Mouse (Mus musculus) MEL (cell line): Measurements from ENCODE around the gene Sart3. TPM values are rescaled to one million over a fixed set of nuclear protein-coding genes. Genes with fewer than 3 reads are reported as not detected.

ENCODE experiments used
- DNase-seq: peaks from one replicate; pipeline ENCODE4 v3.0.0; 2011; ENCODE audit warnings: low read depth, low spot score
- H3K27ac ChIP-seq: 2 replicates; pipeline ENCODE4 v1.5.1; 2012; ENCODE audit warnings: low read depth, mild to moderate bottlenecking, control low read depth, low read length, moderate library complexity; ENCODE audit not compliant: control insufficient read depth
- H3K27me3 ChIP-seq, 2 experiments: fragments of 150-350 bp in 1 of 2; sonication (generic) in 1 of 2; 2 replicates each; pipeline ENCODE4 v1.6.1; 2012; ENCODE audit warnings: low read length in 2 of 2, mild to moderate bottlenecking in 2 of 2, improper control_type of control experiment in 1 of 2, moderate library complexity in 1 of 2; ENCODE audit not compliant: insufficient read depth in 2 of 2, control insufficient read depth in 1 of 2
- H3K36me3 ChIP-seq, 2 experiments: 2 replicates each; pipeline ENCODE4 v1.6.1; 2012 to 2014; ENCODE audit warnings: low read length in 2 of 2, improper control_type of control experiment in 1 of 2, inconsistent platforms in 1 of 2, mild to moderate bottlenecking in 1 of 2; ENCODE audit not compliant: insufficient read depth in 2 of 2, control insufficient read depth in 1 of 2
- H3K4me1 ChIP-seq, 2 experiments: fragments of 150-350 bp in 1 of 2; sonication (generic) in 1 of 2; 2 replicates each; pipeline ENCODE4 v1.6.1; 2012; ENCODE audit warnings: low read length in 2 of 2, improper control_type of control experiment in 1 of 2, mild to moderate bottlenecking in 1 of 2; ENCODE audit not compliant: insufficient read depth in 2 of 2, control insufficient read depth in 1 of 2
- H3K4me3 ChIP-seq, 2 experiments: fragments of 150-350 bp in 1 of 2; sonication (generic) in 1 of 2; 2 replicates each; pipeline ENCODE4 v1.5.1; 2012; ENCODE audit warnings: low read depth in 2 of 2, low read length in 2 of 2, mild to moderate bottlenecking in 2 of 2, moderate library complexity in 2 of 2, control low read depth in 1 of 2, improper control_type of control experiment in 1 of 2; ENCODE audit not compliant: control insufficient read depth in 1 of 2, insufficient read depth in 1 of 2
- H3K79me2 ChIP-seq: 2 replicates; pipeline ENCODE4 v1.6.1; 2012; ENCODE audit warnings: mild to moderate bottlenecking, low read length, moderate library complexity; ENCODE audit not compliant: control insufficient read depth, poor library complexity, insufficient read depth
- H3K9ac ChIP-seq: 2 replicates; pipeline ENCODE4 v1.6.1; 2012; ENCODE audit warnings: low read depth, mild to moderate bottlenecking, control low read depth, low read length, moderate library complexity; ENCODE audit not compliant: control insufficient read depth, poor library complexity, severe bottlenecking
- H3K9me3 ChIP-seq: fragments of 150-350 bp; sonication (generic); replicated peaks from 2 replicates; pipeline ENCODE4 v1.6.1; 2012; ENCODE audit warnings: mild to moderate bottlenecking, low read length, improper control_type of control experiment, moderate library complexity; ENCODE audit not compliant: insufficient read depth
- BHLHE40 ChIP-seq: IDR thresholded peaks from 2 replicates; pipeline ENCODE4 v1.6.1; 2012; ENCODE audit warnings: low read depth, mild to moderate bottlenecking, inconsistent platforms, low read length, improper control_type of control experiment, borderline replicate concordance
- CHD1 ChIP-seq: IDR thresholded peaks from 2 replicates; pipeline ENCODE4 v1.6.1; 2012; ENCODE audit warnings: low read depth, mild to moderate bottlenecking, inconsistent platforms, low read length, improper control_type of control experiment
- CTCF ChIP-seq, 3 experiments: IDR thresholded peaks in 2 of 3; conservative IDR thresholded peaks in 1 of 3; 2 replicates each; pipeline ENCODE4 v1.5.1; 2011 to 2012; ENCODE audit warnings: low read length in 3 of 3, low read depth in 2 of 3, mild to moderate bottlenecking in 2 of 3, improper control_type of control experiment in 1 of 3, inconsistent platforms in 1 of 3, mixed read lengths in 1 of 3, moderate library complexity in 1 of 3; ENCODE audit not compliant: control insufficient read depth in 1 of 3, insufficient read depth in 1 of 3, poor library complexity in 1 of 3, severe bottlenecking in 1 of 3
- ELF1 ChIP-seq: IDR thresholded peaks from 2 replicates; pipeline ENCODE4 v1.6.1; 2014; ENCODE audit warnings: low read depth, mild to moderate bottlenecking, inconsistent platforms, low read length, improper control_type of control experiment, moderate library complexity
- EP300 ChIP-seq, 2 experiments: IDR thresholded peaks; 2 replicates each; pipeline ENCODE4 v1.6.1; 2011; ENCODE audit warnings: improper control_type of control experiment in 2 of 2, low read length in 2 of 2, low read depth in 1 of 2, mild to moderate bottlenecking in 1 of 2
- GABPA ChIP-seq: IDR thresholded peaks from 2 replicates; pipeline ENCODE4 v1.6.1; 2012; ENCODE audit warnings: low read depth, mild to moderate bottlenecking, inconsistent platforms, low read length, improper control_type of control experiment, moderate library complexity
- JUND ChIP-seq: IDR thresholded peaks from 2 replicates; pipeline ENCODE4 v1.6.1; 2011; ENCODE audit warnings: low read depth, mild to moderate bottlenecking, improper control_type of control experiment, low read length
- MAX ChIP-seq: IDR thresholded peaks from 2 replicates; pipeline ENCODE4 v1.6.1; 2011; ENCODE audit warnings: low read length, improper control_type of control experiment
- POLR2A ChIP-seq, 2 experiments: IDR thresholded peaks; 2 replicates each; pipeline ENCODE4 v1.6.1; 2011 to 2012; ENCODE audit warnings: low read length in 2 of 2, mild to moderate bottlenecking in 2 of 2, control low read depth in 1 of 2, improper control_type of control experiment in 1 of 2, low read depth in 1 of 2, moderate library complexity in 1 of 2; ENCODE audit not compliant: control insufficient read depth in 1 of 2, insufficient read depth in 1 of 2, poor library complexity in 1 of 2
- POLR2AphosphoS2 ChIP-seq: IDR thresholded peaks from 2 replicates; pipeline ENCODE4 v1.6.1; 2011; ENCODE audit warnings: low read length, improper control_type of control experiment
- POLR2AphosphoS5 ChIP-seq: IDR thresholded peaks from 2 replicates; pipeline ENCODE4 v1.6.1; 2012; ENCODE audit warnings: low read depth, borderline replicate concordance, mild to moderate bottlenecking, inconsistent platforms, low read length, moderate library complexity, mixed read lengths
- TAL1 ChIP-seq: IDR thresholded peaks from 2 replicates; pipeline ENCODE4 v1.6.1; 2012; ENCODE audit warnings: mild to moderate bottlenecking, inconsistent platforms, low read length, moderate library complexity, mixed read lengths
- TCF12 ChIP-seq: IDR thresholded peaks from 2 replicates; pipeline ENCODE4 v1.6.1; 2014; ENCODE audit warnings: low read depth, mild to moderate bottlenecking, inconsistent platforms, low read length, improper control_type of control experiment, moderate library complexity
- USF1 ChIP-seq: IDR thresholded peaks from 2 replicates; pipeline ENCODE4 v1.6.1; 2014; ENCODE audit warnings: low read depth, mild to moderate bottlenecking, inconsistent platforms, low read length, improper control_type of control experiment, moderate library complexity
- ZMIZ1 ChIP-seq: IDR thresholded peaks from 2 replicates; pipeline ENCODE4 v1.6.1; 2012; ENCODE audit warnings: low read depth, mild to moderate bottlenecking, inconsistent platforms, low read length, improper control_type of control experiment, moderate library complexity
- ZNF384 ChIP-seq: IDR thresholded peaks from 2 replicates; pipeline ENCODE4 v1.6.1; 2012; ENCODE audit warnings: low read depth, mild to moderate bottlenecking, inconsistent platforms, low read length, improper control_type of control experiment
- polyA plus RNA-seq, 2 experiments: library from polyadenylated mRNA; stranded (reverse) in 1 of 2; unstranded in 1 of 2; fragments of >175 nt in 1 of 2; fragments of >200 nt in 1 of 2; gene quantifications; 2 replicates each; pipeline versions ENCODE4 v1.2.1 to v1.2.4; 2012; ENCODE audit warnings: low replicate concordance in 2 of 2, low read depth in 1 of 2; ENCODE audit not compliant: insufficient read length in 2 of 2, insufficient read depth in 1 of 2, missing spikeins in 1 of 2
- total RNA-seq: library from RNA; depleted of rRNA; stranded (reverse); fragments of 300-350 nt; gene quantifications from 2 replicates; pipeline ENCODE4 v1.2.3, GENCODE M21; 2012

Gene Sart3
- total and polyA plus RNA-seq, 3 experiments, result 41.4 to 74.4 TPM; not detected in 1

DNA sequence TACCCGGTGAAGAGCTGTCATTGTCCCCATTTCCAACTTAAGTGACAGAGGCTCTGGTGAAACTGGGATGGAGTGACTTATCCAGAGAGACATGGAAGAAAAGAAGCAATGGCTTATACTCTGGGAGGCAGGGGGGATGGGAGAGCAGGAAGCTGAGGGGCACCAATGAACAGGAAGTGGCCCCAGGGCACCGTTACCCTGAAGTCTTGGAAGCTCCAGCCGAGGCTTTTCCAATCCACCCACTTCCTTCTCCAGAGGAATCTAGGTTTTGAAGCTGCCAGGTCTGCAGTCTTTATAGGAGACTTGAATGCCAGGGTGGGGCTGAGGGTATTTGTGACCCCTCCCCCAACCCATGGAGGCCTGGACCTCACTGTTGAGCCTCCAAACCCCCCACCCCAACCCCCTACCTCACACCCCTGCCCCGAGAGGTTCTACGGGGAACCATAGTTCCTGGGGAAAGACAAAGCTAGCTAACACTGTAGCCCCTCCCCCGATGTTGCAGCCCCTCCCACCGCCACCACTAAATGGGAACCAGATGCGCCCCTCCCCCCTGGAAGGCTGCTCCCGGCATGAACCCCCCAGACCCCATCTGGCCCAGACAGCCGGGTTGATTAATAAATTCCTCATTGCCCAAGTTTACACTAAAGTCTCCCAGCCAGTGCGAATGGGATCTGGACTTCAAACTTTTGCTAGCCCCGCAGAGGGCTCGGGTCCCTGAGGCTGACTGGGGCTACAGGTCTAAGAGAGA, 24.3 kb upstream of the Sart3 start:
- DNase-seq, result no peak
- H3K9me3 ChIP-seq, result no peaks in the 10 kb centered on the region
- no peaks in the 10 kb centered on the region for H3K36me3 ChIP-seq
- no peak overlapping the region for H3K4me3 ChIP-seq
- no peak overlapping the region for H3K27ac ChIP-seq
- no peaks in the 10 kb centered on the region for H3K79me2 ChIP-seq
- H3K27me3 ChIP-seq, result no peaks in the 10 kb centered on the region
- peaks cover 0 to 7% of the 10 kb centered on the region in 2 experiments; a peak in 1 of 4 replicates for H3K4me1 ChIP-seq
- no peak overlapping the region for H3K9ac ChIP-seq
- TF ChIP-seq JUND (no peak), TCF12 (no peak), ZMIZ1 (no peak), EP300 (IDR thresholded peaks at IDR 0.05; ENCODE audit: low read depth in 1 of 2, low read length in 2 of 2) (no peak), CTCF (IDR thresholded peaks at IDR 0.05 in 2 of 3, conservative IDR thresholded peaks at IDR 0.05 in 1 of 3; ENCODE audit: control insufficient read depth in 1 of 3, insufficient read depth in 1 of 3, low read depth in 2 of 3, low read length in 3 of 3, poor library complexity in 1 of 3, severe bottlenecking in 1 of 3) (no peak), POLR2AphosphoS5 (no peak), POLR2A (IDR thresholded peaks at IDR 0.05; ENCODE audit: control insufficient read depth in 1 of 2, insufficient read depth in 1 of 2, low read depth in 1 of 2, low read length in 2 of 2, poor library complexity in 1 of 2) (no peak), CHD1 (no peak), GABPA (no peak), ELF1 (no peak), BHLHE40 (no peak), POLR2AphosphoS2 (no peak), ZNF384 (no peak), USF1 (no peak), TAL1 (no peak)
- TF ChIP-seq, all 39 proteins: peak for 0

DNA sequence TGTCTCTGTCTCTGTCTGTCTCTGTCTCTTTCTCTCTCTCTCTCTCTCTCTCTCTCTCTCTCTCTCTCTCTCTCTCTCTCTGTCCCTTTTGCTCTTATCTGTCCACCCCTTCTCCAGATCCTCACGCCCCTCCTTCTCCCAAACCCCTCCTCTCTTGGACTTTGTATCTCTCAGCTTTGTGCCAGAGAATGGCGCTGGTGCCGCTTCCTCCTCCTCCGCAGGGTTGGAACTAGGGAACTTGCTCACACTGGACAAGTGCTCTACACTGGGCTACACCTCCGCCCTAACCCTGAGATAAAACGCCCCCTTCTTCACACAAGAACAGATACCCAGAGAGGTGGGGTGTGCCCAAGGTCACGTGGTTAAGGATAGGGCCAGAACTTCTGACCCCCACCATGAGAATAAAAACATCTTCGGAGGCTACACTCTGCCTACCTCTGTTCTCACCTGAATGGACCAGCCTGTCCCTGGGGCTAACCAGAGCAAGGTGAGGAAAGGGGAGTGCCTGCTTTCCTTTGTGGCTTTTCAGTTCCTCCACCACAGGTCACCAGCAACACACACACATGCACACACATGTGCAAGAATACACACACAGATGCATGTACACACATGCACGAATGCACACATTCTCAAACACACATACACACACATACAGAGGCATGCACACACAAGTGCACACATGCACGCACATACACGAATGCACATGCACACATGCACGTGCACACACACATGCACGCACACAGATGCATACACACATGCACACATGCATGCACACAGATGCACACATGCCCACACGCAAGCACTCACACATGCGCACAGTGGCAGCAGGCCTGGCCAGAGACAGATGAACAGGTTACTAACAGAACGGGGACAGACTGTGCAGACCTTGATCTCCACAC, 19.1 kb upstream of the Sart3 start:
- no peaks in the 10 kb centered on the region for H3K9me3 ChIP-seq
- H3K79me2 ChIP-seq, result no peaks in the 10 kb centered on the region
- no peak overlapping the region for H3K27ac ChIP-seq
- H3K4me1 ChIP-seq, result peaks cover 0 to 7% of the 10 kb centered on the region in 2 experiments; a peak in 1 of 4 replicates
- no peaks in the 10 kb centered on the region for H3K27me3 ChIP-seq
- no peaks in the 10 kb centered on the region; a peak in 1 of 4 replicates for H3K36me3 ChIP-seq
- DNase-seq, result peak; percentile 23
- H3K4me3 ChIP-seq, result no peak overlapping the region
- TF ChIP-seq USF1 (peak; percentile 72), POLR2AphosphoS5 (peak; percentile 78; the same call in 1 of the 2 replicates), MAX (no peak)
- no peak overlapping the region for H3K9ac ChIP-seq
